Mouse (Mus musculus): ENCODE data around the gene Slc25a18.
A peak's percentile ranks its signal among the peaks of the same experiment; 100 is the strongest.

Gene Slc25a18

GRCm38 (mm10) chr6:120773149-120773628, at the start of gene Slc25a18:
Gene Slc25a18, plus strand, starts transcription at chr6:120773578.
- DNase-seq (ENCODE audit: low spot score) = peak; percentile 49

GRCm38 (mm10) chr6:120725986-120726385, 47.4 kb upstream of the Slc25a18 start:
- no peak for DNase-seq (ENCODE audit: low spot score)

- no peak for DNase-seq (ENCODE audit: low spot score)
Measured at GRCm38 (mm10) chr6:120736011-120736410, 37.4 kb upstream of the Slc25a18 start.

- DNase-seq (ENCODE audit: low spot score) = peak; percentile 72
Measured at GRCm38 (mm10) chr6:120736566-120736965, 36.8 kb upstream of the Slc25a18 start.

GRCm38 (mm10) chr6:120743130-120743529, 30.2 kb upstream of the Slc25a18 start:
- no peak for DNase-seq (ENCODE audit: low spot score)

GRCm38 (mm10) chr6:120744266-120744665, 29.1 kb upstream of the Slc25a18 start:
- DNase-seq (ENCODE audit: low spot score) = no peak

- DNase-seq (ENCODE audit: low spot score) = no peak
Measured at GRCm38 (mm10) chr6:120746416-120746815, 27.0 kb upstream of the Slc25a18 start.

GRCm38 (mm10) chr6:120761151-120761550, 12.2 kb upstream of the Slc25a18 start:
- DNase-seq (ENCODE audit: low spot score) = no peak

GRCm38 (mm10) chr6:120769972-120770371, 3.4 kb upstream of the Slc25a18 start:
- DNase-seq (ENCODE audit: low spot score) = no peak

- DNase-seq (ENCODE audit: low spot score) = no peak
Measured at GRCm38 (mm10) chr6:120771366-120771765, 2.0 kb upstream of the Slc25a18 start.

GRCm38 (mm10) chr6:120772025-120772424, 1.4 kb upstream of the Slc25a18 start:
- no peak for DNase-seq (ENCODE audit: low spot score)

- DNase-seq (ENCODE audit: low spot score) = no peak
Measured at GRCm38 (mm10) chr6:120773763-120774162, 385 bp downstream of the Slc25a18 start.

- DNase-seq (ENCODE audit: low spot score) = no peak
Measured at GRCm38 (mm10) chr6:120776286-120776685, 2.9 kb downstream of the Slc25a18 start.

GRCm38 (mm10) chr6:120777533-120777932, 4.2 kb downstream of the Slc25a18 start:
- no peak for DNase-seq (ENCODE audit: low spot score)

GRCm38 (mm10) chr6:120778226-120778625, 4.8 kb downstream of the Slc25a18 start:
- DNase-seq (ENCODE audit: low spot score) = no peak

- no peak for DNase-seq (ENCODE audit: low spot score)
Measured at GRCm38 (mm10) chr6:120782948-120783347, 9.6 kb downstream of the Slc25a18 start.

GRCm38 (mm10) chr6:120784351-120784750, 11.0 kb downstream of the Slc25a18 start:
- no peak for DNase-seq (ENCODE audit: low spot score)

GRCm38 (mm10) chr6:120788068-120788607, 14.8 kb downstream of the Slc25a18 start:
- no peak for DNase-seq (ENCODE audit: low spot score)

- peak; percentile 57 for DNase-seq (ENCODE audit: low spot score)
Measured at GRCm38 (mm10) chr6:120788904-120789303, 15.5 kb downstream of the Slc25a18 start.

- DNase-seq (ENCODE audit: low spot score) = no peak
Measured at GRCm38 (mm10) chr6:120790153-120790552, 16.8 kb downstream of the Slc25a18 start.

- DNase-seq (ENCODE audit: low spot score) = no peak
Measured at GRCm38 (mm10) chr6:120790717-120791116, 17.3 kb downstream of the Slc25a18 start.

- DNase-seq (ENCODE audit: low spot score) = no peak
Measured at GRCm38 (mm10) chr6:120792947-120793346, 19.6 kb downstream of the Slc25a18 start.

GRCm38 (mm10) chr6:120795422-120796086, 22.2 kb downstream of the Slc25a18 start:
- no peak for DNase-seq (ENCODE audit: low spot score)

- DNase-seq (ENCODE audit: low spot score) = no peak
Measured at GRCm38 (mm10) chr6:120796111-120796510, 22.7 kb downstream of the Slc25a18 start.

Measured in embryo, embryonic 10.5 days (tissue).